Mouse (Mus musculus) neural tube, embryonic 11.5 days (tissue): ENCODE measurements around the gene Hcn3. TPM values are rescaled to one million over a fixed set of nuclear protein-coding genes. Genes with fewer than 3 reads are reported as not detected.

Experiments
- ATAC-seq: fragments of 200-750 bp; cut with Nextera tagmentation; 2 replicates; pipeline ENCODE4 v1.8.0; 2017; ENCODE audit warnings: moderate number of reproducible peaks, mild to moderate bottlenecking, moderate TSS enrichment, moderate library complexity; ENCODE audit not compliant: insufficient read depth, low FRiP score, low TSS enrichment
- DNase-seq: peaks from one replicate; pipeline ENCODE4 v3.0.0-alpha.2; 2015; ENCODE audit warnings: low spot score
- H3K27ac ChIP-seq: fragments of 300-500 bp; sonication (generic); 2 replicates; pipeline ENCODE4 v1.5.1; 2014; ENCODE audit warnings: low read depth, mild to moderate bottlenecking, low read length
- H3K27me3 ChIP-seq: fragments of 300-500 bp; sonication (generic); 2 replicates; pipeline ENCODE4 v1.6.1; 2014; ENCODE audit warnings: mild to moderate bottlenecking, low read length, mixed read lengths; ENCODE audit not compliant: control insufficient read depth, insufficient read depth
- H3K36me3 ChIP-seq: fragments of 300-500 bp; sonication (generic); 2 replicates; pipeline ENCODE4 v1.6.1; 2014; ENCODE audit warnings: mild to moderate bottlenecking, low read length, moderate library complexity, mixed read lengths; ENCODE audit not compliant: control insufficient read depth, insufficient read depth
- H3K4me1 ChIP-seq: fragments of 300-500 bp; sonication (generic); 2 replicates; pipeline ENCODE4 v1.6.1; 2014; ENCODE audit warnings: low read length, mixed read lengths; ENCODE audit not compliant: control insufficient read depth, insufficient read depth
- H3K4me2 ChIP-seq: fragments of 300-500 bp; sonication (generic); 2 replicates; pipeline ENCODE4 v1.6.1; 2014; ENCODE audit warnings: low read depth, mild to moderate bottlenecking, moderate library complexity
- H3K4me3 ChIP-seq: fragments of 300-500 bp; sonication (generic); 2 replicates; pipeline ENCODE4 v1.5.1; 2014; ENCODE audit warnings: low read depth, low read length
- H3K9ac ChIP-seq: fragments of 300-500 bp; sonication (generic); 2 replicates; pipeline ENCODE4 v1.6.1; 2014; ENCODE audit warnings: mild to moderate bottlenecking, low read length
- H3K9me3 ChIP-seq: fragments of 300-500 bp; sonication (generic); 2 replicates; pipeline ENCODE4 v1.6.1; 2016; ENCODE audit warnings: low read length; ENCODE audit not compliant: control insufficient read depth
- WGBS: fragments of 180-500 bp; shearing (Covaris S2); extraction: QIAGEN DNeasy Blood & Tissue Kit; methylation state at CpG from one replicate; pipeline ENCODE4 v1.1.7; 2014; 5-methylcytosine and 5-hydroxymethylcytosine counted together
- polyA plus RNA-seq: library from polyadenylated mRNA; unstranded; fragments of >200 nt; fragmentation: Nextera tagmentation; extraction: Ambion mirVana; gene quantifications from 2 replicates; pipeline ENCODE4 v1.2.1, GENCODE M21; 2014

Gene Hcn3
- polyA plus RNA-seq, 1 experiment from 2014 or later: 7.5 TPM

- Histone ChIP-seq H3K36me3 (no peaks in the 10 kb centered on the region), H3K27ac (no peak overlapping the region), H3K9ac (no peak overlapping the region), H3K4me3 (no peak overlapping the region), H3K9me3 (no peaks in the 10 kb centered on the region), H3K4me1 (no peaks in the 10 kb centered on the region), H3K27me3 (peaks cover 2% of the 10 kb centered on the region; the same call in 1 of the 2 replicates), H3K4me2 (no peak overlapping the region)
- WGBS: 64% methylated on average over 8 of the region's 8 CpGs
- no peak for ATAC-seq
- no peak for DNase-seq
Measured at GRCm38 (mm10) chr3:89145566-89145965, 14.4 kb downstream of the Hcn3 start.

- Histone ChIP-seq H3K4me2 (no peak overlapping the region), H3K9me3 (no peaks in the 10 kb centered on the region), H3K27ac (no peak overlapping the region), H3K4me3 (no peak overlapping the region), H3K36me3 (no peaks in the 10 kb centered on the region), H3K9ac (no peak overlapping the region), H3K4me1 (no peaks in the 10 kb centered on the region), H3K27me3 (peaks cover 2% of the 10 kb centered on the region; the same call in 1 of the 2 replicates)
- ATAC-seq: no peak
- WGBS: 86% methylated on average over 10 of the region's 10 CpGs
- DNase-seq: no peak
Measured at GRCm38 (mm10) chr3:89144821-89145220, 15.2 kb downstream of the Hcn3 start.

GRCm38 (mm10) chr3:89136365-89136764, 23.6 kb downstream of the Hcn3 start:
- H3K36me3 ChIP-seq: no peaks in the 10 kb centered on the region
- DNase-seq (no peak), ATAC-seq (no peak)
- H3K4me2 ChIP-seq: no peak overlapping the region
- no peak overlapping the region for H3K27ac ChIP-seq
- H3K9me3 ChIP-seq: no peaks in the 10 kb centered on the region
- H3K4me3 ChIP-seq: no peak overlapping the region
- 35% methylated on average over 9 of the region's 9 CpGs for WGBS
- no peaks in the 10 kb centered on the region for H3K4me1 ChIP-seq
- no peaks in the 10 kb centered on the region; the same call in 1 of the 2 replicates for H3K27me3 ChIP-seq
- peak overlapping the region; percentile 10; the same call in 1 of the 2 replicates for H3K9ac ChIP-seq

GRCm38 (mm10) chr3:89135958-89136357, 24.0 kb downstream of the Hcn3 start, which contains the start of gene Pklr:
Pklr (plus strand) TSS chr3:89136142.
- H3K4me2 ChIP-seq: no peak within 1 kb of the TSS
- no peak within 1 kb of the TSS for H3K4me3 ChIP-seq
- no peaks in the 10 kb centered on the region for H3K9me3 ChIP-seq
- H3K9ac ChIP-seq: peak within 1 kb of the TSS; percentile 10; the same call in 1 of the 2 replicates
- no peaks in the 10 kb centered on the region; the same call in 1 of the 2 replicates for H3K27me3 ChIP-seq
- DNase-seq (no peak), ATAC-seq (no peak)
- no peaks in the 10 kb centered on the region for H3K4me1 ChIP-seq
- WGBS: 60% methylated on average over 3 of the region's 3 CpGs
- no peak within 1 kb of the TSS for H3K27ac ChIP-seq
- H3K36me3 ChIP-seq: no peaks in the 10 kb centered on the region

- Histone ChIP-seq H3K4me1 (no peaks in the 10 kb centered on the region), H3K9me3 (no peaks in the 10 kb centered on the region), H3K36me3 (no peaks in the 10 kb centered on the region)
Measured at GRCm38 (mm10) chr3:89133752-89134151, 26.2 kb downstream of the Hcn3 start.

GRCm38 (mm10) chr3:89133063-89133450, 26.9 kb downstream of the Hcn3 start:
- DNase-seq: no peak
- no peaks in the 10 kb centered on the region; the same call in 1 of the 2 replicates for H3K27me3 ChIP-seq
- H3K36me3 ChIP-seq: no peaks in the 10 kb centered on the region
- H3K9me3 ChIP-seq: no peaks in the 10 kb centered on the region
- no peak overlapping the region for H3K9ac ChIP-seq
- no peak overlapping the region for H3K4me2 ChIP-seq
- H3K4me3 ChIP-seq: no peak overlapping the region
- WGBS: 81% methylated on average over 7 of the region's 7 CpGs
- H3K27ac ChIP-seq: no peak overlapping the region
- H3K4me1 ChIP-seq: no peaks in the 10 kb centered on the region
- ATAC-seq: no peak

More at GRCm38 (mm10) chr3:89133752-89134151, 26.2 kb downstream of the Hcn3 start:
- Histone ChIP-seq H3K27ac (no peak overlapping the region), H3K4me2 (no peak overlapping the region), H3K9ac (no peak overlapping the region), H3K27me3 (no peaks in the 10 kb centered on the region; the same call in 1 of the 2 replicates), H3K4me3 (no peak overlapping the region)
- WGBS: 96% methylated on average over 1 of the region's 1 CpGs
- DNase-seq (no peak), ATAC-seq (no peak)

GRCm38 (mm10) chr3:89132285-89133062, 27.5 kb downstream of the Hcn3 start:
- Histone ChIP-seq H3K4me1 (no peaks in the 10 kb centered on the region), H3K4me3 (0 out of 2 replicates have a peak overlapping the region, but pooled peaks have one; percentile 9), H3K9ac (0 out of 2 replicates have a peak overlapping the region, but pooled peaks have one; percentile 32), H3K9me3 (no peaks in the 10 kb centered on the region), H3K4me2 (peak overlapping the region; percentile 50), H3K27me3 (no peaks in the 10 kb centered on the region; the same call in 1 of the 2 replicates), H3K36me3 (no peaks in the 10 kb centered on the region), H3K27ac (no peak overlapping the region)
- 16% methylated on average over 25 of the region's 30 CpGs for WGBS
- no peak for ATAC-seq
- peak; percentile 53 for DNase-seq

- ATAC-seq (no peak), DNase-seq (no peak)
- 62% methylated on average over 4 of the region's 4 CpGs for WGBS
- H3K4me3 ChIP-seq: no peak overlapping the region
- H3K4me2 ChIP-seq: peak overlapping the region; percentile 50
- no peaks in the 10 kb centered on the region for H3K4me1 ChIP-seq
- H3K27ac ChIP-seq: no peak overlapping the region
- H3K27me3 ChIP-seq: no peaks in the 10 kb centered on the region; the same call in 1 of the 2 replicates
- H3K9ac ChIP-seq: no peak overlapping the region
- H3K36me3 ChIP-seq: no peaks in the 10 kb centered on the region
- no peaks in the 10 kb centered on the region for H3K9me3 ChIP-seq
Measured at GRCm38 (mm10) chr3:89131816-89132215, 28.2 kb downstream of the Hcn3 start.

- H3K4me2 ChIP-seq: no peak overlapping the region
- WGBS: 92% methylated on average over 3 of the region's 3 CpGs
- H3K4me1 ChIP-seq: no peaks in the 10 kb centered on the region
- no peak for DNase-seq
- H3K4me3 ChIP-seq: no peak overlapping the region
- H3K27ac ChIP-seq: no peak overlapping the region
- H3K27me3 ChIP-seq: no peaks in the 10 kb centered on the region; the same call in 1 of the 2 replicates
- no peaks in the 10 kb centered on the region for H3K36me3 ChIP-seq
- no peak overlapping the region for H3K9ac ChIP-seq
- H3K9me3 ChIP-seq: no peaks in the 10 kb centered on the region
- no peak for ATAC-seq
Measured at GRCm38 (mm10) chr3:89129908-89130307, 30.1 kb downstream of the Hcn3 start.
